In the genomic region with DNA sequence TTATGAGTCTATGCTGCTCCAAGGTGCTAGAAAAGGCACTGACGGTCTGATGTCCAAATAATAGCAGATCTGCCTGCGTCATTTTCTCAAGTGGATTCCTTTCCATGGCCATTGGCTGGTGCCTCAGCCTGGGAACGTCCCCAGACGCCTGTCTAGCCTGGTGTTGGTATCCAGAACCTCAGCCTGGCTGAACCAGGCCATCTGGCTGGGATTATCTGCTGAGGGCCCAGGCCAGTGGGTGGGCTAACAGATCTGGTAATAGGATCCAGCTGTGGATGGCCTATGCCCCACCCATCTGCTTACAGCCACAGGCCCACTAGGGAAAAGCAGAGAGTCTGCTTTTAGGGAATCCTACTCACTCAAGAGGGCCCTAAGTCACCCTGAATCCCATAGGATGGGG, we compare ENCODE assay signal across 12 mouse cellular contexts. TPM values are rescaled to one million over a fixed set of nuclear protein-coding genes. Genes with fewer than 3 reads are reported as not detected.
A peak's percentile ranks its signal among the peaks of the same experiment; 100 is the strongest.
DNase-seq lines count a peak whose midpoint lies in the region; ATAC-seq lines count a peak whose summit lies in the region.
"Had no signal": no experiment of that assay in that cellular context is flagged by ENCODE, and none has a peak within 500 bp of the region (broad histone marks: within the 10 kb centered on the region; RNA-seq: fewer than 3 reads in every experiment).

No protein-coding gene starts in this region.

- no peaks in the 10 kb centered on the region for H3K27me3 ChIP-seq in embryonic facial prominence, embryonic 11.5 days (ENCODE audit: control insufficient read depth, insufficient read depth, low read length)
- H3K27me3 ChIP-seq in forebrain, embryonic 14.5 days (replicated peaks; ENCODE audit: control insufficient read depth, insufficient read depth, low read length): no peaks in the 10 kb centered on the region
- H3K27me3 ChIP-seq: heart, embryonic 13.5 days; midbrain, embryonic 15.5 days had no signal

- no peak overlapping the region for H3K4me3 ChIP-seq in embryonic facial prominence, embryonic 11.5 days (ENCODE audit: low read depth, low read length)
- no peak overlapping the region for H3K4me3 ChIP-seq in forebrain, embryonic 14.5 days (ENCODE audit: low read depth, low read length)
- H3K4me3 ChIP-seq: heart, embryonic 13.5 days; midbrain, embryonic 15.5 days had no signal

- H3K27ac ChIP-seq in embryonic facial prominence, embryonic 11.5 days (replicated peaks; ENCODE audit: low read depth, low read length): no peak overlapping the region
- no peak overlapping the region for H3K27ac ChIP-seq in forebrain, embryonic 14.5 days (ENCODE audit: low read depth, low read length)
- H3K27ac ChIP-seq: heart, embryonic 13.5 days; midbrain, embryonic 15.5 days had no signal

- peak; percentile 46 for DNase-seq in kidney, postnatal 10 days
- DNase-seq in kidney, adult 9 months: no peak
- peak; percentile 82 for DNase-seq in embryonic facial prominence, embryonic 11.5 days (ENCODE audit: low spot score)
- peak; percentile 57 for DNase-seq in heart, postnatal 4 days
- DNase-seq in retina, postnatal 1 day: peak; percentile 58
- DNase-seq in forebrain, embryonic 14.5 days (ENCODE audit: low spot score): no peak
- DNase-seq in adrenal gland, postnatal 14 days: no peak
- DNase-seq in left cerebral cortex, postnatal 25 days (ENCODE audit: low spot score in 2 of 2): no peak
- DNase-seq: cerebellum, postnatal 10 days had no signal

- ATAC-seq in embryonic facial prominence, embryonic 11.5 days (replicated peaks; ENCODE audit: insufficient number of reproducible peaks, low FRiP score, low TSS enrichment, low read depth): peak; percentile 78
- no peak for ATAC-seq in forebrain, embryonic 14.5 days
- ATAC-seq: midbrain, embryonic 15.5 days had no signal

- H3K4me2 ChIP-seq in embryonic facial prominence, embryonic 11.5 days (ENCODE audit: low read depth, low read length): no peak overlapping the region
- H3K4me2 ChIP-seq in forebrain, embryonic 14.5 days (ENCODE audit: low read length): no peak overlapping the region
- H3K4me2 ChIP-seq: heart, embryonic 13.5 days; midbrain, embryonic 15.5 days had no signal

- H3K9me3 ChIP-seq in embryonic facial prominence, embryonic 11.5 days (replicated peaks; ENCODE audit: control insufficient read depth, low read length): no peaks in the 10 kb centered on the region
- H3K9me3 ChIP-seq in forebrain, embryonic 14.5 days (replicated peaks; ENCODE audit: control insufficient read depth, low read length): no peaks in the 10 kb centered on the region
- H3K9me3 ChIP-seq: heart, embryonic 13.5 days; midbrain, embryonic 15.5 days had no signal

- WGBS in embryonic facial prominence, embryonic 11.5 days: 24% methylated on average over 4 of the region's 4 CpGs
- WGBS in forebrain, embryonic 14.5 days: 63% methylated on average over 4 of the region's 4 CpGs

- no peak overlapping the region for H3K9ac ChIP-seq in embryonic facial prominence, embryonic 11.5 days (replicated peaks; ENCODE audit: low read length)
- H3K9ac ChIP-seq in forebrain, embryonic 14.5 days (ENCODE audit: low read length): no peak overlapping the region
- H3K9ac ChIP-seq: heart, embryonic 13.5 days; midbrain, embryonic 15.5 days had no signal

- peaks cover 5% of the 10 kb centered on the region for H3K4me1 ChIP-seq in embryonic facial prominence, embryonic 11.5 days (ENCODE audit: control insufficient read depth, insufficient read depth, low read length)
- no peaks in the 10 kb centered on the region for H3K4me1 ChIP-seq in forebrain, embryonic 14.5 days (ENCODE audit: control insufficient read depth, insufficient read depth, low read length)
- H3K4me1 ChIP-seq: midbrain, embryonic 15.5 days had no signal

- intact Hi-C loops in left cerebral cortex, postnatal 25 days (cut with DNase I): no loop called here

- no peaks in the 10 kb centered on the region for H3K36me3 ChIP-seq in embryonic facial prominence, embryonic 11.5 days (replicated peaks; ENCODE audit: control insufficient read depth, insufficient read depth, low read depth, low read length)
- H3K36me3 ChIP-seq in forebrain, embryonic 14.5 days (ENCODE audit: control insufficient read depth, insufficient read depth, low read length): no peaks in the 10 kb centered on the region
- H3K36me3 ChIP-seq: heart, embryonic 13.5 days; midbrain, embryonic 15.5 days had no signal

RNA-seq across cellular contexts. Expression of a gene that starts 10.6 kb away (rescaled TPM):
- 0.45 and 0.52 TPM in 2 replicates for polyA plus RNA-seq in embryonic facial prominence, embryonic 11.5 days (2014; fragmentation: Nextera tagmentation; extraction: Ambion mirVana)
- under 1 TPM; 0.14 to 0.18 TPM for total RNA-seq in heart, postnatal 4 days (2021)
- polyA plus RNA-seq in forebrain, embryonic 14.5 days (2014; fragmentation: Nextera tagmentation; extraction: Ambion mirVana): 0.21 TPM in 1 of 2 replicates, not detected in the other
- 0.26 and 0.33 TPM in 2 replicates for total RNA-seq in adrenal gland, postnatal 14 days (2021)
- under 1 TPM; 0.14 to 0.37 TPM for total RNA-seq in left cerebral cortex, postnatal 25 days (2021)
- total RNA-seq: layer of hippocampus, postnatal 10 days had no signal

RNA-seq across cellular contexts. Expression of a gene that starts 58.4 kb away (rescaled TPM):
- 31.7 and 34.8 TPM in 2 replicates for polyA plus RNA-seq in embryonic facial prominence, embryonic 11.5 days (2014; fragmentation: Nextera tagmentation; extraction: Ambion mirVana)
- 1 to 10 TPM; 8.2 to 8.6 TPM for total RNA-seq in heart, postnatal 4 days (2021)
- polyA plus RNA-seq in forebrain, embryonic 14.5 days (2014; fragmentation: Nextera tagmentation; extraction: Ambion mirVana): 64.5 and 68.8 TPM in 2 replicates
- 8.2 and 8.5 TPM in 2 replicates for total RNA-seq in adrenal gland, postnatal 14 days (2021)
- 1 to 10 TPM; 6.6 to 8.4 TPM for total RNA-seq in left cerebral cortex, postnatal 25 days (2021)

Comparison
In these comparisons a context has a peak if more than half of its experiments do, and no peak if none do; other contexts are left out.
1. DNase-seq: peak in kidney, postnatal 10 days (single experiment), embryonic facial prominence, embryonic 11.5 days (single experiment), heart, postnatal 4 days (single experiment) and retina, postnatal 1 day (single experiment); none in kidney, adult 9 months (single experiment), forebrain, embryonic 14.5 days (single experiment), adrenal gland, postnatal 14 days (single experiment) and left cerebral cortex, postnatal 25 days (0 of 2).